Mouse (Mus musculus) cerebellum, postnatal 4 days (tissue): Measurements from ENCODE around the gene Tcea3.

ENCODE experiments used
- DNase-seq, 2 experiments: peaks; one replicate each; pipeline ENCODE4 v3.0.0; 2022; ENCODE audit warnings: low spot score in 2 of 2, mixed read lengths in 1 of 2

Tcea3 gene

GRCm38 (mm10) chr4:136281097-136281496, 33.6 kb downstream of the Tcea3 start:
- no peak for DNase-seq

GRCm38 (mm10) chr4:136281611-136282010, 34.1 kb downstream of the Tcea3 start:
- DNase-seq = no peak

GRCm38 (mm10) chr4:136282621-136283480, 35.3 kb downstream of the Tcea3 start:
- no peak for DNase-seq

- no peak for DNase-seq
These were observed 36.3 kb downstream of the Tcea3 start for GRCm38 (mm10) chr4:136283783-136284182.

GRCm38 (mm10) chr4:136284455-136284854, 36.9 kb downstream of the Tcea3 start, which contains the start of gene Zfp46:
TSS of gene Zfp46 (plus strand) at chr4:136284683.
- DNase-seq = peak; percentile 42 to 73

GRCm38 (mm10) chr4:136284891-136285290, 37.4 kb downstream of the Tcea3 start:
- DNase-seq = peak in 1 of 2 experiments; percentile 17

GRCm38 (mm10) chr4:136285348-136285810, 37.9 kb downstream of the Tcea3 start:
- DNase-seq = peak; percentile 78 to 88

- peak; percentile 86 to 94 for DNase-seq
These were observed 38.4 kb downstream of the Tcea3 start for GRCm38 (mm10) chr4:136285811-136286371.

GRCm38 (mm10) chr4:136289918-136290780, 42.6 kb downstream of the Tcea3 start:
- no peak for DNase-seq

- no peak for DNase-seq
These were observed 43.5 kb downstream of the Tcea3 start for GRCm38 (mm10) chr4:136290781-136291595.

GRCm38 (mm10) chr4:136291692-136292091, 44.2 kb downstream of the Tcea3 start:
- DNase-seq = no peak

- DNase-seq = no peak
These were observed 48.4 kb downstream of the Tcea3 start for GRCm38 (mm10) chr4:136295941-136296340.

- DNase-seq = no peak
These were observed 54.9 kb downstream of the Tcea3 start for GRCm38 (mm10) chr4:136302462-136302861.

GRCm38 (mm10) chr4:136304181-136304580, 56.7 kb downstream of the Tcea3 start:
- no peak for DNase-seq

- no peak for DNase-seq
These were observed 60.8 kb downstream of the Tcea3 start for GRCm38 (mm10) chr4:136308355-136308754.

GRCm38 (mm10) chr4:136309780-136310179, 62.3 kb downstream of the Tcea3 start:
- no peak for DNase-seq

GRCm38 (mm10) chr4:136310229-136311041, 62.9 kb downstream of the Tcea3 start, which contains the start of gene Hnrnpr:
TSS of gene Hnrnpr (plus strand) at chr4:136310942.
- peak; percentile 100 for DNase-seq

- peak in 1 of 2 experiments; percentile 50 for DNase-seq
These were observed 63.8 kb downstream of the Tcea3 start for GRCm38 (mm10) chr4:136311042-136311999.

GRCm38 (mm10) chr4:136312616-136313015, 65.1 kb downstream of the Tcea3 start:
- DNase-seq = no peak
